Mouse (Mus musculus) kidney, postnatal 0 days (tissue): Measurements from ENCODE around the gene Txnrd1. TPM values are rescaled to one million over a fixed set of nuclear protein-coding genes. Genes with fewer than 3 reads are reported as not detected.
A peak's percentile ranks its signal among the peaks of the same experiment; 100 is the strongest.

Experiments
- ATAC-seq: fragments of 200-750 bp; cut with Nextera tagmentation; replicated peaks from 2 replicates; pipeline ENCODE4 v1.8.0; 2017; ENCODE audit warnings: low read depth, moderate number of reproducible peaks, moderate TSS enrichment, moderate library complexity; ENCODE audit not compliant: low FRiP score
- DNase-seq: peaks from one replicate; pipeline ENCODE4 v3.0.0-alpha.2; 2016; ENCODE audit warnings: low spot score
- H3K27ac ChIP-seq: fragments of 300-500 bp; sonication (generic); 2 replicates; pipeline ENCODE4 v1.5.1; 2014; ENCODE audit warnings: mild to moderate bottlenecking
- H3K27me3 ChIP-seq: fragments of 300-500 bp; sonication (generic); 2 replicates; pipeline ENCODE4 v1.6.1; 2014; ENCODE audit warnings: low read length, mixed read lengths; ENCODE audit not compliant: insufficient read depth
- H3K36me3 ChIP-seq: fragments of 300-500 bp; sonication (generic); 2 replicates; pipeline ENCODE4 v1.6.1; 2014; ENCODE audit warnings: low read length, mixed read lengths; ENCODE audit not compliant: insufficient read depth
- H3K4me1 ChIP-seq: fragments of 300-500 bp; sonication (generic); replicated peaks from 2 replicates; pipeline ENCODE4 v1.6.1; 2014; ENCODE audit warnings: antibody characterized with exemption, low read length, mixed read lengths; ENCODE audit not compliant: insufficient read depth
- H3K4me2 ChIP-seq: fragments of 300-500 bp; sonication (generic); 2 replicates; pipeline ENCODE4 v1.6.1; 2014; ENCODE audit warnings: mild to moderate bottlenecking, low read length, moderate library complexity, mixed read lengths
- H3K4me3 ChIP-seq: fragments of 300-500 bp; sonication (generic); replicated peaks from 2 replicates; pipeline ENCODE4 v1.5.1; 2014; ENCODE audit warnings: low read depth, low read length
- H3K9ac ChIP-seq: fragments of 300-500 bp; sonication (generic); 2 replicates; pipeline ENCODE4 v1.6.1; 2014; ENCODE audit warnings: low read depth, low read length
- H3K9me3 ChIP-seq: fragments of 300-500 bp; sonication (generic); replicated peaks from 2 replicates; pipeline ENCODE4 v1.6.1; 2016; ENCODE audit warnings: low read length, inconsistent platforms, mixed read lengths
- CTCF ChIP-seq: IDR thresholded peaks from 2 replicates; pipeline ENCODE4 v1.5.1; 2016; ENCODE audit warnings: antibody characterized with exemption, low read depth, mild to moderate bottlenecking, moderate library complexity
- WGBS: fragments of 180-500 bp; shearing (Covaris S2); extraction: QIAGEN DNeasy Blood & Tissue Kit; methylation state at CpG from one replicate; pipeline ENCODE4 v1.1.7; 2014; 5-methylcytosine and 5-hydroxymethylcytosine counted together
- polyA plus RNA-seq: library from polyadenylated mRNA; unstranded; fragments of >200 nt; fragmentation: Nextera tagmentation; extraction: Ambion mirVana; gene quantifications from 2 replicates; pipeline ENCODE4 v1.2.1, GENCODE M21; 2015

Gene Txnrd1
- polyA plus RNA-seq, 1 experiment from 2014 or later, result 70.9 TPM

- Histone ChIP-seq H3K27me3 (no peaks in the 10 kb centered on the region), H3K4me3 (no peak overlapping the region), H3K4me2 (no peak overlapping the region), H3K9me3 (no peaks in the 10 kb centered on the region), H3K27ac (peak overlapping the region; percentile 42; the same call in 1 of the 2 replicates), H3K9ac (no peak overlapping the region), H3K4me1 (0 out of 2 replicates have a peak, but pooled peaks cover 3% of the 10 kb centered on the region), H3K36me3 (no peaks in the 10 kb centered on the region)
- WGBS, result 66% methylated on average over 9 of the region's 9 CpGs
- no peak for DNase-seq
- ATAC-seq, result 0 out of 2 replicates have a peak, but pooled peaks have one; percentile 43
- no peak for TF ChIP-seq CTCF
Observed at GRCm38 (mm10) chr10:82847821-82848459, 14.2 kb downstream of the Txnrd1 start.

GRCm38 (mm10) chr10:82849686-82850353 lies 16.1 kb downstream of the Txnrd1 start:
- H3K9ac ChIP-seq, result no peak overlapping the region
- H3K9me3 ChIP-seq, result no peaks in the 10 kb centered on the region
- 29% methylated on average over 16 of the region's 16 CpGs for WGBS
- peak overlapping the region; percentile 20; the same call in 1 of the 2 replicates for H3K27ac ChIP-seq
- H3K4me3 ChIP-seq, result no peak overlapping the region
- ATAC-seq (peak; percentile 60; the same call in 1 of the 2 replicates), DNase-seq (peak; percentile 41)
- no peak for TF ChIP-seq CTCF
- H3K36me3 ChIP-seq, result no peaks in the 10 kb centered on the region
- no peak overlapping the region for H3K4me2 ChIP-seq
- 0 out of 2 replicates have a peak, but pooled peaks cover 3% of the 10 kb centered on the region for H3K4me1 ChIP-seq
- no peaks in the 10 kb centered on the region for H3K27me3 ChIP-seq

DNA sequence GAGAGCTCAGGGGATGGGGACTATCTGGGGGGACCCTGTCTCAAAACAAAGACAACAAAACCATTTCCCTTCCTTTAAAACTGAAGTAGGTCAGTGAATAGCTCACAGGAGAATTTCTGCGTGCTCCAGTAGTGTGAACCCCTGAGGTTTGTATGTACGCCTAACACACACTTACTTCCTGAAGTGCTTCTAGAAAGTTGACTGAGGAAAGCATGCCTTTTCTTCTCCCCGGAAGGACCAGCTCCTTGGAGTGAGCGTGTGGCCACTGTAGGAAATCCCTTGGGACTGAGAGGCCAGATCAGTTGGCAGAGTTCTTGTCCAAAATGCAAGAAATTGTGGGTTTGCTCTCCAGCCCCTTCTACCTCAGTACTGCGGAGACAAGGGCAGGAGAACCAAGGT lies 16.6 kb downstream of the Txnrd1 start:
- Histone ChIP-seq H3K9ac (no peak overlapping the region), H3K9me3 (no peaks in the 10 kb centered on the region), H3K4me2 (no peak overlapping the region), H3K4me3 (no peak overlapping the region), H3K27ac (peak overlapping the region; percentile 20; the same call in 1 of the 2 replicates), H3K27me3 (no peaks in the 10 kb centered on the region), H3K4me1 (0 out of 2 replicates have a peak, but pooled peaks cover 3% of the 10 kb centered on the region), H3K36me3 (no peaks in the 10 kb centered on the region)
- WGBS, result 77% methylated on average over 5 of the region's 5 CpGs
- no peak for TF ChIP-seq CTCF
- DNase-seq (no peak), ATAC-seq (no peak)

- no peak for TF ChIP-seq CTCF
- Histone ChIP-seq H3K4me2 (no peak overlapping the region), H3K4me3 (no peak overlapping the region), H3K36me3 (no peaks in the 10 kb centered on the region), H3K9me3 (no peaks in the 10 kb centered on the region), H3K4me1 (0 out of 2 replicates have a peak, but pooled peaks cover 3% of the 10 kb centered on the region), H3K27ac (no peak overlapping the region), H3K27me3 (no peaks in the 10 kb centered on the region), H3K9ac (no peak overlapping the region)
- DNase-seq, result no peak
- WGBS, result 72% methylated on average over 6 of the region's 6 CpGs
- no peak for ATAC-seq
Observed at GRCm38 (mm10) chr10:82851751-82852150, 18.0 kb downstream of the Txnrd1 start.

- H3K4me1 ChIP-seq, result peaks cover 8% of the 10 kb centered on the region; the same call in 1 of the 2 replicates
- H3K27me3 ChIP-seq, result no peaks in the 10 kb centered on the region
- H3K4me2 ChIP-seq, result peak overlapping the region; percentile 83
- DNase-seq, result no peak
- H3K9me3 ChIP-seq, result no peaks in the 10 kb centered on the region
- 66% methylated on average over 10 of the region's 10 CpGs for WGBS
- H3K9ac ChIP-seq, result no peak overlapping the region; the same call in 1 of the 2 replicates
- H3K27ac ChIP-seq, result peak overlapping the region; percentile 93; the same call in 1 of the 2 replicates
- no peak for TF ChIP-seq CTCF
- no peak overlapping the region for H3K4me3 ChIP-seq
- ATAC-seq, result no peak
- H3K36me3 ChIP-seq, result no peaks in the 10 kb centered on the region
Observed at GRCm38 (mm10) chr10:82858032-82858680, 24.4 kb downstream of the Txnrd1 start.
